Mouse (Mus musculus) right cerebral cortex, postnatal 36 days (tissue): ENCODE data around the gene Defa22.
"Not testable (repeated sequence)": the region's sequence is repeated elsewhere in the genome, so short reads cannot be mapped to it uniquely, and the experiment has no call there.

ENCODE experiments used
- DNase-seq, 2 experiments: peaks; one replicate each; pipeline ENCODE4 v3.0.0; 2022; ENCODE audit warnings: low spot score in 2 of 2, mixed read lengths in 1 of 2

Gene Defa22

GRCm38 (mm10) chr8:21161977-21162376, at the start of gene Defa22:
TSS of gene Defa22 (plus strand) at chr8:21162277.
- not testable (repeated sequence) for DNase-seq

- not testable (repeated sequence) for DNase-seq
These were observed 27.7 kb upstream of the Defa22 start, which contains the start of gene Defa30 for GRCm38 (mm10) chr8:21134342-21134741. TSS of gene Defa30 (plus strand) at chr8:21134642.

GRCm38 (mm10) chr8:21191314-21191713, 29.2 kb downstream of the Defa22 start, which contains the start of gene Defa31:
TSS of gene Defa31 (plus strand) at chr8:21191614.
- DNase-seq = not testable (repeated sequence)

GRCm38 (mm10) chr8:21201261-21201660, 39.2 kb downstream of the Defa22 start, which contains the start of gene Gm15293:
TSS of gene Gm15293 (plus strand) at chr8:21201561.
- DNase-seq = not testable (repeated sequence)
